Mouse (Mus musculus) frontal cortex, adult (tissue): ENCODE measurements around the gene Olfr733.

Source experiments
- ATAC-seq: cut with Nextera tagmentation; 2 replicates; pipeline ENCODE4 v1.9.2; 2017; ENCODE audit warnings: mild to moderate bottlenecking, moderate library complexity, mixed read lengths; ENCODE audit not compliant: low TSS enrichment

Olfr733 gene

DNA sequence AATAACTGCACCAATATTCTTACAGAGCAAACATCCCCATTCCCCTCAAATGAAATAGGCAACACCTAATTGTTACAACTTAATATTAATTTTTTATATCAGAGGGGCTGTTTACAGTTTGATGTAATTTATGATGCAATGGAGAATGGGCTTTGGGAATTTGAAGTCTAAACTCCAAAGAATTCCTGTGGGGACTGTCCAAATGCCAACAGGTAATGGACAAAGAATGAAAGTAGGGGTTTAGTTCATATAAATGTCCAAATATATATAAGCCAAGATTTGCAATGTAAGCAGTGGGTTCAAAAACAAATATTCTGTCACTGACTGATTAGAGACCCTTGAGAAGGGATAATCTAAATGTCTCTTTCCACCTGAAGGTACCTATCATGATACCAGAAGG is at the start of gene Olfr733:
Gene Olfr733 (minus strand): TSS at position 101 of the 400 bp plus-strand sequence.
- ATAC-seq, result no peak

DNA sequence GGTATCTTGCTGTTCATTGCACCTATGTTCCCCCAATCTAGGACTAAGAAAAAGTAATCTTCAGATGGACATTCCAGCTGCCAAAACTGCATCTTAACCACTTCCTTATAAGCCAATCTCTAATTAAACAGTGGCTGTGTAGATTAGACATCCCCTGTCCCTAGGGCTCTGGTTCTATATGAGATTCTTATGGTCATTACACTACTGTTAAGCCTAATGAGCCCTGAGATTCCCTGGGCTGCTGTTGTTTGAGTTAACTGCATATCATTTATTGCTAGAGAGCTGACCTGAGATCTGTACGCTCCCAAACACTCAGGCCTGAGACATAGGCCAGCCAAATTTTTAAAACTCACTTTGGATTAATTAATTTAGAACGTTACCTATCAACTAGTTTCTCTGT is 47.5 kb upstream of the Olfr733 start, which contains the start of gene Olfr735:
Gene Olfr735 (minus strand): TSS at position 77 of the 400 bp plus-strand sequence.
- no peak for ATAC-seq

DNA sequence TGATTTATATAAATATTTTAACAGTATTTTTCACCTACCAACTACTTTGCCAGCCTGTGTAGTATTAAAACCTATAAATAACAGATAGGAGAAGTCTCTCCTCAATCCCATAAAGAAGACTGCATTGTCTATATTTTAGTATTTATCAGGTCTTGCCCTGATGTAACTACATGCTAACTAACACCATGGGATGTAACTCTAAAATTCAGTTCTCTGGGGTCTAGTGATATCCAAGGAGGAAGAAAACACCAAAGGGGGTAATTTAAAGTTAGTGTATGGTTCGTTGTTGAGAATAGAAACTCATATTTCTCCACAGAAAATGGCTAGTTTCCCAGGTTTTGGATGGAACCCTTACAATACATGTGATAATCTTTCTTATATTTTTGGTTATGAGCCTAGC is 25.3 kb upstream of the Olfr733 start, which contains the start of gene Olfr734:
Gene Olfr734 (minus strand): TSS at position 101 of the 400 bp plus-strand sequence.
- ATAC-seq, result no peak

DNA sequence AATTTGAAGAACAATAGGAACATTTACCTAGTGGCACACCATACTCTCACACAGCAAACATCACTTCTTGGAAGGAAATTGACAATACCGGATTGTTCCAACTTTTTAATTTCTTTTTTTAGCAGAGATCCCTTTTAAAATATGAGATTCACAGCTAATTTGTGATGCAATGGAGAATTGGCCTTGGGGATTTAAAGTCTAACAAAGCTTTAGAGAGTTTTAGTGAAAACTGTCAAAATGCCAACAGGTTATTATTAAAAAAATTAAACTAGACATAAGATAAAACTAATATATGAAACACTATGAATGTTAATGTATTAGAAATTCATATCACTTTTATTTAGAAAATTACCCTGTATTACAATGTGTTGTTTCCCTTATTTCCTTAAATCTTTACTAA is 17.2 kb downstream of the Olfr733 start, which contains the start of gene Olfr732:
Gene Olfr732 (minus strand): TSS at position 101 of the 400 bp plus-strand sequence.
- ATAC-seq, result no peak
